ENCODE assay signal across 7 mouse cellular contexts in genomic region chr4:43657146-43657545, GRCm38 (mm10). TPM values are rescaled to one million over a fixed set of nuclear protein-coding genes. Genes with fewer than 3 reads are reported as not detected.
DNase-seq lines count a peak whose midpoint lies in the region; ATAC-seq and TF ChIP-seq lines count a peak whose summit lies in the region.

No protein-coding gene starts in this region.

- 50% methylated on average over 4 of the region's 4 CpGs for WGBS in lung, embryonic 14.5 days
- 65% methylated on average over 4 of the region's 4 CpGs for WGBS in lung, adult 2 months
- WGBS in embryonic facial prominence, embryonic 10.5 days: 65% methylated on average over 4 of the region's 4 CpGs
- 57% methylated on average over 4 of the region's 4 CpGs for WGBS in intestine, embryonic 14.5 days
- 54% methylated on average over 4 of the region's 4 CpGs for WGBS in neural tube, embryonic 15.5 days

- no peak overlapping the region for H3K9ac ChIP-seq in lung, embryonic 14.5 days
- H3K9ac ChIP-seq in intestine, embryonic 14.5 days (ENCODE audit: low read length): no peak overlapping the region
- H3K9ac ChIP-seq in neural tube, embryonic 15.5 days (replicated peaks): 0 out of 2 replicates have a peak overlapping the region, but pooled peaks have one; percentile 23

- H3K9me3 ChIP-seq in lung, embryonic 14.5 days (ENCODE audit: low read depth, low read length): no peaks in the 10 kb centered on the region
- no peaks in the 10 kb centered on the region for H3K9me3 ChIP-seq in embryonic facial prominence, embryonic 10.5 days
- H3K9me3 ChIP-seq in intestine, embryonic 14.5 days (ENCODE audit: control insufficient read depth, low read length): no peaks in the 10 kb centered on the region
- H3K9me3 ChIP-seq in neural tube, embryonic 15.5 days (replicated peaks): no peaks in the 10 kb centered on the region

- no peak for TF ChIP-seq CTCF in lung, embryonic 14.5 days (IDR thresholded peaks at IDR 0.05; ENCODE audit: low read depth)
- no peak for TF ChIP-seq CTCF in lung, adult 2 months (IDR thresholded peaks at IDR 0.05; ENCODE audit: insufficient read depth, low read length)

- ATAC-seq in lung, embryonic 14.5 days (ENCODE audit: insufficient read depth): no peak
- no peak for ATAC-seq in intestine, embryonic 14.5 days (replicated peaks; ENCODE audit: low FRiP score, low TSS enrichment, low read depth)
- no peak for ATAC-seq in neural tube, embryonic 15.5 days (ENCODE audit: low FRiP score)

- peak; percentile 8 for DNase-seq in lung, embryonic 14.5 days
- DNase-seq in lung, adult 2 months: no peak
- DNase-seq in embryonic facial prominence, embryonic 10.5 days (ENCODE audit: low spot score): no peak
- no peak for DNase-seq in intestine, embryonic 14.5 days (ENCODE audit: low spot score)
- no peak for DNase-seq in right cerebral cortex, postnatal 4 days
- DNase-seq in c-Kit-positive CD71-positive TER-119-positive erythroid progenitor cells, embryonic 14.5 days (ENCODE audit: low spot score): no peak

- no peak overlapping the region for H3K27ac ChIP-seq in lung, embryonic 14.5 days (ENCODE audit: low read depth)
- no peak overlapping the region for H3K27ac ChIP-seq in embryonic facial prominence, embryonic 10.5 days (replicated peaks)
- no peak overlapping the region for H3K27ac ChIP-seq in intestine, embryonic 14.5 days (ENCODE audit: low read depth)
- peak overlapping the region; percentile 96 for H3K27ac ChIP-seq in neural tube, embryonic 15.5 days (replicated peaks)

- H3K27me3 ChIP-seq in lung, embryonic 14.5 days (ENCODE audit: insufficient read depth, low read length): peaks cover 1% of the 10 kb centered on the region; the same call in 1 of the 2 replicates
- H3K27me3 ChIP-seq in embryonic facial prominence, embryonic 10.5 days (replicated peaks; ENCODE audit: low read depth, poor library complexity, severe bottlenecking): peaks cover 25% of the 10 kb centered on the region
- H3K27me3 ChIP-seq in intestine, embryonic 14.5 days (replicated peaks; ENCODE audit: control insufficient read depth, insufficient read depth, low read length): no peaks in the 10 kb centered on the region
- peaks cover 14% of the 10 kb centered on the region for H3K27me3 ChIP-seq in neural tube, embryonic 15.5 days (replicated peaks)

- peak overlapping the region; percentile 79 for H3K4me3 ChIP-seq in lung, embryonic 14.5 days (ENCODE audit: low read depth, low read length)
- H3K4me3 ChIP-seq in lung, adult 2 months (replicated peaks; ENCODE audit: extremely low read depth, low read depth, low read length): no peak overlapping the region
- peak overlapping the region; percentile 86 for H3K4me3 ChIP-seq in embryonic facial prominence, embryonic 10.5 days
- H3K4me3 ChIP-seq in intestine, embryonic 14.5 days (ENCODE audit: low read depth, low read length): peak overlapping the region; percentile 83
- peak overlapping the region; percentile 92 for H3K4me3 ChIP-seq in neural tube, embryonic 15.5 days (replicated peaks)

- TF ChIP-seq POLR2A in lung, adult 2 months (IDR thresholded peaks at IDR 0.05; ENCODE audit: borderline replicate concordance, extremely low read depth, low read depth, low read length): no peak

- H3K36me3 ChIP-seq in lung, embryonic 14.5 days (ENCODE audit: insufficient read depth): no peaks in the 10 kb centered on the region
- H3K36me3 ChIP-seq in embryonic facial prominence, embryonic 10.5 days (replicated peaks): no peaks in the 10 kb centered on the region
- no peaks in the 10 kb centered on the region for H3K36me3 ChIP-seq in intestine, embryonic 14.5 days (ENCODE audit: control insufficient read depth, insufficient read depth, low read length)
- H3K36me3 ChIP-seq in neural tube, embryonic 15.5 days: no peaks in the 10 kb centered on the region

- H3K4me2 ChIP-seq in lung, embryonic 14.5 days: peak overlapping the region; percentile 89
- H3K4me2 ChIP-seq in intestine, embryonic 14.5 days (ENCODE audit: low read length): peak overlapping the region; percentile 85
- H3K4me2 ChIP-seq in neural tube, embryonic 15.5 days: peak overlapping the region; percentile 86

- H3K4me1 ChIP-seq in lung, embryonic 14.5 days (ENCODE audit: insufficient read depth): no peaks in the 10 kb centered on the region
- H3K4me1 ChIP-seq in lung, adult 2 months (ENCODE audit: control insufficient read depth, insufficient read depth, low read length): peaks cover 4% of the 10 kb centered on the region; the same call in 1 of the 2 replicates
- peaks cover 30% of the 10 kb centered on the region for H3K4me1 ChIP-seq in embryonic facial prominence, embryonic 10.5 days
- peaks cover 7% of the 10 kb centered on the region for H3K4me1 ChIP-seq in intestine, embryonic 14.5 days (replicated peaks; ENCODE audit: control insufficient read depth, insufficient read depth, low read length)
- peaks cover 25% of the 10 kb centered on the region for H3K4me1 ChIP-seq in neural tube, embryonic 15.5 days

RNA-seq across cellular contexts. Expression of gene Hint2, which starts 0.9 kb away (rescaled TPM):
- 84.0 and 97.7 TPM in 2 replicates for polyA plus RNA-seq in lung, embryonic 14.5 days (2014; fragmentation: Nextera tagmentation; extraction: Ambion mirVana)
- polyA plus RNA-seq in lung, adult 2 months (2012; rRNA removed): 61.6 and 71.6 TPM in 2 replicates
- polyA plus RNA-seq in embryonic facial prominence, embryonic 10.5 days (2016; fragmentation: Nextera tagmentation; extraction: Ambion mirVana): 71.7 and 72.8 TPM in 2 replicates
- 113 and 115 TPM in 2 replicates for polyA plus RNA-seq in intestine, embryonic 14.5 days (2014; fragmentation: Nextera tagmentation; extraction: Ambion mirVana)
- 77.5 and 78.9 TPM in 2 replicates for polyA plus RNA-seq in neural tube, embryonic 15.5 days (2015; fragmentation: Nextera tagmentation; extraction: Ambion mirVana)

RNA-seq across cellular contexts. Expression of gene Spag8, which starts 3.8 kb away (rescaled TPM):
- 0.68 and 1.6 TPM in 2 replicates for polyA plus RNA-seq in lung, embryonic 14.5 days (2014; fragmentation: Nextera tagmentation; extraction: Ambion mirVana)
- polyA plus RNA-seq in lung, adult 2 months (2012; rRNA removed): 12.1 and 14.7 TPM in 2 replicates
- 1.8 and 2.0 TPM in 2 replicates for polyA plus RNA-seq in embryonic facial prominence, embryonic 10.5 days (2016; fragmentation: Nextera tagmentation; extraction: Ambion mirVana)
- 0.74 and 1.2 TPM in 2 replicates for polyA plus RNA-seq in intestine, embryonic 14.5 days (2014; fragmentation: Nextera tagmentation; extraction: Ambion mirVana)
- 4.1 and 4.3 TPM in 2 replicates for polyA plus RNA-seq in neural tube, embryonic 15.5 days (2015; fragmentation: Nextera tagmentation; extraction: Ambion mirVana)

RNA-seq across cellular contexts. Expression of gene Tmem8b, which starts 11.6 kb away (rescaled TPM):
- 2.8 and 3.5 TPM in 2 replicates for polyA plus RNA-seq in lung, embryonic 14.5 days (2014; fragmentation: Nextera tagmentation; extraction: Ambion mirVana)
- polyA plus RNA-seq in lung, adult 2 months (2012; rRNA removed): 13.1 and 17.3 TPM in 2 replicates
- 4.0 and 5.1 TPM in 2 replicates for polyA plus RNA-seq in embryonic facial prominence, embryonic 10.5 days (2016; fragmentation: Nextera tagmentation; extraction: Ambion mirVana)
- polyA plus RNA-seq in intestine, embryonic 14.5 days (2014; fragmentation: Nextera tagmentation; extraction: Ambion mirVana): 4.2 TPM in 2 replicates
- polyA plus RNA-seq in neural tube, embryonic 15.5 days (2015; fragmentation: Nextera tagmentation; extraction: Ambion mirVana): 9.1 and 12.4 TPM in 2 replicates

RNA-seq across cellular contexts. Expression of gene Fam221b, which starts 11.8 kb away (rescaled TPM):
- 3.2 and 3.4 TPM in 2 replicates for polyA plus RNA-seq in lung, embryonic 14.5 days (2014; fragmentation: Nextera tagmentation; extraction: Ambion mirVana)
- polyA plus RNA-seq in lung, adult 2 months (2012; rRNA removed): 0.04 and 0.15 TPM in 2 replicates
- 1.4 and 1.7 TPM in 2 replicates for polyA plus RNA-seq in embryonic facial prominence, embryonic 10.5 days (2016; fragmentation: Nextera tagmentation; extraction: Ambion mirVana)
- polyA plus RNA-seq in intestine, embryonic 14.5 days (2014; fragmentation: Nextera tagmentation; extraction: Ambion mirVana): 2.9 and 3.9 TPM in 2 replicates
- 1.5 and 1.6 TPM in 2 replicates for polyA plus RNA-seq in neural tube, embryonic 15.5 days (2015; fragmentation: Nextera tagmentation; extraction: Ambion mirVana)

RNA-seq across cellular contexts. Expression of gene Npr2, which starts 25.4 kb away (rescaled TPM):
- polyA plus RNA-seq in lung, embryonic 14.5 days (2014; fragmentation: Nextera tagmentation; extraction: Ambion mirVana): 11.2 and 13.7 TPM in 2 replicates
- polyA plus RNA-seq in lung, adult 2 months (2012; rRNA removed): 77.5 and 97.5 TPM in 2 replicates
- polyA plus RNA-seq in embryonic facial prominence, embryonic 10.5 days (2016; fragmentation: Nextera tagmentation; extraction: Ambion mirVana): 12.5 and 16.7 TPM in 2 replicates
- 11.1 and 12.1 TPM in 2 replicates for polyA plus RNA-seq in intestine, embryonic 14.5 days (2014; fragmentation: Nextera tagmentation; extraction: Ambion mirVana)
- 12.9 and 16.1 TPM in 2 replicates for polyA plus RNA-seq in neural tube, embryonic 15.5 days (2015; fragmentation: Nextera tagmentation; extraction: Ambion mirVana)
